Comparison of ENCODE assay signal across 9 mouse cellular contexts in genomic region chr8:70672325-70673078, GRCm38 (mm10). TPM values are rescaled to one million over a fixed set of nuclear protein-coding genes. Genes with fewer than 3 reads are reported as not detected.
A peak's percentile ranks its signal among the peaks of the same experiment; 100 is the strongest.
DNase-seq lines count a peak whose midpoint lies in the region; ATAC-seq and TF ChIP-seq lines count a peak whose summit lies in the region.
"Had no signal": no experiment of that assay in that cellular context is flagged by ENCODE, and none has a peak within 500 bp of the region (broad histone marks: within the 10 kb centered on the region; RNA-seq: fewer than 3 reads in every experiment).

No protein-coding gene starts in this region.

- no peak for TF ChIP-seq CTCF in G1E (IDR thresholded peaks at IDR 0.05; ENCODE audit: low read depth, low read length)

- peak overlapping the region; percentile 27 to 73 for H3K4me3 ChIP-seq in heart, embryonic 14.5 days (ENCODE audit: control insufficient read depth in 1 of 2, insufficient read depth in 1 of 2, low read depth in 1 of 2, low read length in 2 of 2)
- peak overlapping the region; percentile 76 for H3K4me3 ChIP-seq in G1E (ENCODE audit: low read depth, low read length)
- H3K4me3 ChIP-seq in hindbrain, embryonic 10.5 days: peak overlapping the region; percentile 71
- peak overlapping the region; percentile 69 for H3K4me3 ChIP-seq in midbrain, embryonic 12.5 days

- no peaks in the 10 kb centered on the region for H3K9me3 ChIP-seq in heart, embryonic 14.5 days (ENCODE audit: control insufficient read depth, low read length)
- no peaks in the 10 kb centered on the region; the same call in 1 of the 2 replicates for H3K9me3 ChIP-seq in G1E (replicated peaks)
- 0 out of 2 replicates have a peak, but pooled peaks cover 3% of the 10 kb centered on the region for H3K9me3 ChIP-seq in hindbrain, embryonic 10.5 days
- no peaks in the 10 kb centered on the region for H3K9me3 ChIP-seq in midbrain, embryonic 12.5 days

- H3K27me3 ChIP-seq in heart, embryonic 14.5 days (ENCODE audit: control insufficient read depth, insufficient read depth, low read length): no peaks in the 10 kb centered on the region
- H3K27me3 ChIP-seq in G1E (ENCODE audit: insufficient read depth, low read length): no peaks in the 10 kb centered on the region
- H3K27me3 ChIP-seq in hindbrain, embryonic 10.5 days (ENCODE audit: insufficient read depth, poor library complexity, severe bottlenecking): no peaks in the 10 kb centered on the region
- no peaks in the 10 kb centered on the region for H3K27me3 ChIP-seq in midbrain, embryonic 12.5 days

- H3K27ac ChIP-seq in heart, embryonic 14.5 days (replicated peaks in 1 of 2; ENCODE audit: control insufficient read depth in 1 of 2, insufficient read depth in 1 of 2, low read depth in 2 of 2, low read length in 2 of 2): peak overlapping the region; percentile 10 to 49; a peak in 3 of 4 replicates
- peak overlapping the region; percentile 98 for H3K27ac ChIP-seq in hindbrain, embryonic 10.5 days
- peak overlapping the region; percentile 92 for H3K27ac ChIP-seq in midbrain, embryonic 12.5 days (replicated peaks)

- no peak for DNase-seq in heart, postnatal 36 days
- no peak for DNase-seq in G1E (ENCODE audit: low spot score)
- no peak for DNase-seq in hindbrain, embryonic 10.5 days (ENCODE audit: low spot score)
- DNase-seq in right cerebral cortex, postnatal 36 days (ENCODE audit: low spot score in 2 of 2): no peak
- no peak for DNase-seq in spleen, postnatal 36 days (ENCODE audit: low spot score in 2 of 2)
- DNase-seq in left cerebral cortex, postnatal 14 days (ENCODE audit: low spot score in 2 of 2): no peak

- intact Hi-C loops in heart, postnatal 36 days (cut with DNase I): loop anchor here (1.0 to 5.0 kb wide), 2 partner anchors 26 to 80 kb away; partner anchors contain the start of genes Jund and Rab3a
- intact Hi-C loops in left cerebral cortex, postnatal 14 days (cut with DNase I): loop anchor here (1.0 to 5.0 kb wide), 2 partner anchors 28 to 45 kb away; no protein-coding TSS in a partner anchor

- peaks cover 9 to 18% of the 10 kb centered on the region in 2 experiments for H3K4me1 ChIP-seq in heart, embryonic 14.5 days (ENCODE audit: control insufficient read depth in 2 of 2, insufficient read depth in 2 of 2, low read length in 2 of 2)
- peaks cover 56% of the 10 kb centered on the region for H3K4me1 ChIP-seq in G1E (ENCODE audit: insufficient read depth, low read depth, low read length)
- H3K4me1 ChIP-seq in hindbrain, embryonic 10.5 days (replicated peaks): peaks cover 31% of the 10 kb centered on the region
- peaks cover 15% of the 10 kb centered on the region for H3K4me1 ChIP-seq in midbrain, embryonic 12.5 days

- H3K36me3 ChIP-seq in heart, embryonic 14.5 days (ENCODE audit: control insufficient read depth, insufficient read depth, low read length): 0 out of 2 replicates have a peak, but pooled peaks cover 7% of the 10 kb centered on the region
- H3K36me3 ChIP-seq in G1E (replicated peaks): peaks cover 35% of the 10 kb centered on the region
- H3K36me3 ChIP-seq in hindbrain, embryonic 10.5 days: peaks cover 14% of the 10 kb centered on the region
- H3K36me3 ChIP-seq in midbrain, embryonic 12.5 days: peaks cover 2% of the 10 kb centered on the region; the same call in 1 of the 2 replicates

- ATAC-seq in heart, embryonic 14.5 days (ENCODE audit: insufficient number of reproducible peaks, insufficient read depth, low FRiP score, low read depth): peak; percentile 2; the same call in 1 of the 2 replicates
- no peak for ATAC-seq in G1E (ENCODE audit: extremely low read depth, insufficient number of reproducible peaks, low FRiP score, poor library complexity, severe bottlenecking)
- no peak for ATAC-seq in midbrain, embryonic 12.5 days (ENCODE audit: low FRiP score, low read depth)

- 36% methylated on average over 19 of the region's 19 CpGs for WGBS in heart, embryonic 14.5 days
- 40% methylated on average over 19 of the region's 19 CpGs for WGBS in hindbrain, embryonic 10.5 days
- WGBS in midbrain, embryonic 12.5 days: 41% methylated on average over 19 of the region's 19 CpGs

- peak overlapping the region; percentile 57 for H3K4me2 ChIP-seq in heart, embryonic 14.5 days (ENCODE audit: low read length)
- peak overlapping the region; percentile 47 for H3K4me2 ChIP-seq in midbrain, embryonic 12.5 days (replicated peaks)

- peak overlapping the region; percentile 66 for H3K9ac ChIP-seq in heart, embryonic 14.5 days (ENCODE audit: low read length)
- peak overlapping the region; percentile 45 for H3K9ac ChIP-seq in midbrain, embryonic 12.5 days (replicated peaks)

RNA-seq across cellular contexts. Expression of gene Lsm4, which starts 0.5 kb away (rescaled TPM):
- polyA plus RNA-seq in heart, embryonic 14.5 days (2014; fragmentation: Nextera tagmentation; extraction: Ambion mirVana): 316 and 334 TPM in 2 replicates
- total RNA-seq in heart, postnatal 36 days (2021): 10 to 100 TPM; 64.0 to 66.8 TPM
- total RNA-seq in G1E (2014; fragmentation: Nextera tagmentation) (94.1 and 95.7 TPM in 2 replicates), G1E (2017) (151 and 174 TPM in 2 replicates)
- polyA plus RNA-seq in G1E (2012): 889 and 1,166 TPM in 2 replicates
- polyA plus RNA-seq in hindbrain, embryonic 10.5 days (2016; fragmentation: Nextera tagmentation; extraction: Ambion mirVana): 344 and 354 TPM in 2 replicates
- polyA plus RNA-seq in midbrain, embryonic 12.5 days (2016; fragmentation: Nextera tagmentation; extraction: Ambion mirVana): 255 and 263 TPM in 2 replicates
- total RNA-seq in left cerebral cortex, postnatal 14 days (2021): 10 to 100 TPM; 64.3 to 69.7 TPM

RNA-seq across cellular contexts. Expression of gene Pgpep1, which starts 12.3 kb away (rescaled TPM):
- polyA plus RNA-seq in heart, embryonic 14.5 days (2014; fragmentation: Nextera tagmentation; extraction: Ambion mirVana): 39.7 and 46.6 TPM in 2 replicates
- 10 to 100 TPM; 39.6 to 44.9 TPM for total RNA-seq in heart, postnatal 36 days (2021)
- 16.6 and 23.1 TPM in 2 replicates for total RNA-seq in G1E (2014; fragmentation: Nextera tagmentation)
- 9.4 and 9.5 TPM in 2 replicates for total RNA-seq in G1E (2017)
- polyA plus RNA-seq in G1E (2012): 3.1 and 3.3 TPM in 2 replicates
- polyA plus RNA-seq in hindbrain, embryonic 10.5 days (2016; fragmentation: Nextera tagmentation; extraction: Ambion mirVana): 87.4 and 141 TPM in 2 replicates
- polyA plus RNA-seq in midbrain, embryonic 12.5 days (2016; fragmentation: Nextera tagmentation; extraction: Ambion mirVana): 82.7 and 93.7 TPM in 2 replicates
- 10 to 100 TPM; 14.8 to 19.0 TPM for total RNA-seq in left cerebral cortex, postnatal 14 days (2021)

RNA-seq across cellular contexts. Expression of gene Jund, which starts 26.2 kb away (rescaled TPM):
- 122 and 137 TPM in 2 replicates for polyA plus RNA-seq in heart, embryonic 14.5 days (2014; fragmentation: Nextera tagmentation; extraction: Ambion mirVana)
- total RNA-seq in heart, postnatal 36 days (2021): 100 to 1,000 TPM; 124 to 138 TPM
- total RNA-seq in G1E (2014; fragmentation: Nextera tagmentation) (60.3 and 72.4 TPM in 2 replicates), G1E (2017) (40.2 and 75.5 TPM in 2 replicates)
- 183 and 252 TPM in 2 replicates for polyA plus RNA-seq in G1E (2012)
- 64.6 and 128 TPM in 2 replicates for polyA plus RNA-seq in hindbrain, embryonic 10.5 days (2016; fragmentation: Nextera tagmentation; extraction: Ambion mirVana)
- polyA plus RNA-seq in midbrain, embryonic 12.5 days (2016; fragmentation: Nextera tagmentation; extraction: Ambion mirVana): 206 and 213 TPM in 2 replicates
- 100 to 1,000 TPM; 165 to 193 TPM for total RNA-seq in left cerebral cortex, postnatal 14 days (2021)

RNA-seq across cellular contexts. Expression of gene Iqcn, which starts 30.8 kb away (rescaled TPM):
- polyA plus RNA-seq in heart, embryonic 14.5 days (2014; fragmentation: Nextera tagmentation; extraction: Ambion mirVana): not detected in 2 replicates
- under 1 TPM in 1 of 2 experiments, not detected in 1; 0.06 TPM for total RNA-seq in heart, postnatal 36 days (2021)
- not detected in 2 replicates for total RNA-seq in G1E (2014; fragmentation: Nextera tagmentation)
- 0.05 and 0.06 TPM in 2 replicates for total RNA-seq in G1E (2017)
- polyA plus RNA-seq in G1E (2012): 0.02 TPM in 1 of 2 replicates, not detected in the other
- polyA plus RNA-seq in hindbrain, embryonic 10.5 days (2016; fragmentation: Nextera tagmentation; extraction: Ambion mirVana): 0.07 TPM in 1 of 2 replicates, not detected in the other
- 0.04 TPM in 1 of 2 replicates, not detected in the other for polyA plus RNA-seq in midbrain, embryonic 12.5 days (2016; fragmentation: Nextera tagmentation; extraction: Ambion mirVana)
- total RNA-seq in left cerebral cortex, postnatal 14 days (2021): under 1 TPM in 1 of 2 experiments, not detected in 1; 0.08 TPM

RNA-seq across cellular contexts. Expression of gene Gdf15, which starts 40.2 kb away (rescaled TPM):
- 1.1 TPM in 2 replicates for polyA plus RNA-seq in heart, embryonic 14.5 days (2014; fragmentation: Nextera tagmentation; extraction: Ambion mirVana)
- total RNA-seq in heart, postnatal 36 days (2021): 1 to 10 TPM in 1 of 2 experiments, under 1 TPM in 1; 0.22 to 1.6 TPM
- total RNA-seq in G1E (2014; fragmentation: Nextera tagmentation) (not detected in 2 replicates), G1E (2017) (not detected in 2 replicates)
- polyA plus RNA-seq in G1E (2012): 0.03 and 0.06 TPM in 2 replicates
- not detected in 2 replicates for polyA plus RNA-seq in hindbrain, embryonic 10.5 days (2016; fragmentation: Nextera tagmentation; extraction: Ambion mirVana)
- polyA plus RNA-seq in midbrain, embryonic 12.5 days (2016; fragmentation: Nextera tagmentation; extraction: Ambion mirVana): 0.17 TPM in 1 of 2 replicates, not detected in the other
- total RNA-seq in left cerebral cortex, postnatal 14 days (2021): not detected
- total RNA-seq: layer of hippocampus, postnatal 14 days had no signal

Comparison
In these comparisons a context has a peak if more than half of its experiments do, and no peak if none do; other contexts are left out.
1. H3K27ac ChIP-seq: peak in every context shown above with its lines; median percentile 98 in hindbrain, embryonic 10.5 days; 92 in midbrain, embryonic 12.5 days; 30 in heart, embryonic 14.5 days.